ENCODE assay signal across 10 mouse cellular contexts in the genomic region with DNA sequence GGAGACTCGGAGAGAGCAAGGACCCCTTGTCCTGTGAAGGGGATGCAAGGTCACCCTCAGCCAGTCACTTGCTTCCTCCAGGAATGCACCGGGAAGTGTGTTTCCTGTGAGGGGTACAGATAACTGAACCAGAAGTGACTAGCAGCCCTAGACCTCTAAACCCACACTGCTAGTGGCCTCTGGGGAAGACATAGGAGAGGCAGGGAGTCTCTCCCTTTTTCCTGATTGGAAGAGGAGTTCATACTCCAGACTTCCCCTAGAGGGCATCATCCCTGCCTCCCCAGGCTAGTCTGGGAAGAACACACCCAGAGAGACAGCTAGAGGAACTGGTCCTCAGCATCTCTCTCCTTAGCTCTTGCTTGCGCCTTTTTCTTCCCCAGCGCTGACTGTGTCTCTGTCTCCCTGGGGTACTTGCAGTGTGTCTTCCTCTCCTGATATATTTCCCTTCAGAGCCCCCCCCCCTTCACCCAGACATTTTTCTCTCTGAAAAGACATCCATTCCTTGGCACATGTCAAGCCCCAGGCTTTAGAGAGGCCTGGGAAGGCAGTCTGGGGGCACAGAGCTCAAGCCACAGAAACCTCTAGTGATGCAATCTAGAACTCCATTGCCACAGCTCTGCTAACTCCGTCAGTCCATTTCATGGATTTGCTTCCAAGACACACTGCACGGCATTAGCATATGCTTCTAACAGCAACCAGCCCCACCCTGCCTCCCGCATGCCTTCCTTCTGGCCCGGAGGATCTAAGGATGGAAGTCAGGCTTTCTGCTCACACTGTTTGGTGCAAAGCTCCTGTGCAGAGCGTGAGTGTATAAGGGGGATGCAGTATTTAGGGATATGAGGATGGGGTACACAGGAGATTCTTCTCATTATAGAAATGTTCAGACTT. TPM values are rescaled to one million over a fixed set of nuclear protein-coding genes. Genes with fewer than 3 reads are reported as not detected.
DNase-seq lines count a peak whose midpoint lies in the region; ATAC-seq lines count a peak whose summit lies in the region.
"Had no signal": no experiment of that assay in that cellular context is flagged by ENCODE, and none has a peak within 500 bp of the region (broad histone marks: within the 10 kb centered on the region; RNA-seq: fewer than 3 reads in every experiment).

No protein-coding gene starts in this region.

- peak; percentile 45 to 58 for DNase-seq in cerebellum, postnatal 10 days
- no peak for DNase-seq in cerebellum, adult 11 months
- DNase-seq in liver, result peak; percentile 28
- peak; percentile 20 for DNase-seq in embryo, embryonic 9.5 days (ENCODE audit: extremely low spot score)
- peak; percentile 23 to 54 for DNase-seq in lung, postnatal 4 days
- no peak for DNase-seq in spleen, adult 18-20 months
- DNase-seq in right cerebral cortex, adult 2 months (ENCODE audit: low spot score in 2 of 2), result no peak
- DNase-seq: kidney, adult 11 months had no signal

- no peak overlapping the region for H3K9ac ChIP-seq in liver, embryonic 12.5 days

- H3K4me2 ChIP-seq in liver, embryonic 12.5 days, result no peak overlapping the region

- no peak overlapping the region for H3K27ac ChIP-seq in liver, embryonic 12.5 days

- no peaks in the 10 kb centered on the region for H3K36me3 ChIP-seq in liver, embryonic 12.5 days

- no peaks in the 10 kb centered on the region for H3K9me3 ChIP-seq in liver, embryonic 12.5 days (replicated peaks)

- ATAC-seq in liver, embryonic 12.5 days, result no peak

- no peak overlapping the region for H3K4me3 ChIP-seq in liver, embryonic 12.5 days
- H3K4me3 ChIP-seq: erythroblast, embryonic 14.5 days had no signal

- WGBS in liver, embryonic 12.5 days (ENCODE audit: insufficient replicate concordance), result 52% methylated on average over 9 of the region's 9 CpGs

- H3K27me3 ChIP-seq in liver, embryonic 12.5 days (replicated peaks), result peaks cover 16% of the 10 kb centered on the region

- peaks cover 5% of the 10 kb centered on the region for H3K4me1 ChIP-seq in liver, embryonic 12.5 days

RNA-seq across cellular contexts. Expression of gene BC017158, which starts 59.1 kb away (rescaled TPM):
- 26.3 and 29.4 TPM in 2 replicates for polyA plus RNA-seq in liver, embryonic 12.5 days (2016; fragmentation: Nextera tagmentation; extraction: Ambion mirVana)

Comparison
In these comparisons a context has a peak if more than half of its experiments do, and no peak if none do; other contexts are left out.
1. DNase-seq: peak in cerebellum, postnatal 10 days (2 of 2), liver (single experiment), embryo, embryonic 9.5 days (single experiment) and lung, postnatal 4 days (2 of 2); none in cerebellum, adult 11 months (single experiment), spleen, adult 18-20 months (0 of 2) and right cerebral cortex, adult 2 months (0 of 2).